Mouse (Mus musculus): ENCODE results near the gene Dscaml1. TPM values are rescaled to one million over a fixed set of nuclear protein-coding genes. Genes with fewer than 3 reads are reported as not detected.

Dscaml1 gene
- total and polyA plus RNA-seq, 3 experiments, result not detected

Other genes with a start within 250 kb of the Dscaml1 start
- not detected in 2 replicates for gene BC049352, start 244.6 kb upstream of the Dscaml1 start, total RNA-seq (2012; rRNA removed)
- gene BC049352, start 244.6 kb upstream of the Dscaml1 start, polyA plus RNA-seq (2012; ENCODE audit: insufficient read depth in 1 of 2, insufficient read length in 2 of 2, low read depth in 1 of 2, low replicate concordance in 2 of 2, missing spikeins in 1 of 2), result not detected
- gene Tmprss4, start 222.5 kb upstream of the Dscaml1 start, total RNA-seq (2012; rRNA removed), result not detected in 2 replicates
- not detected for gene Tmprss4, start 222.5 kb upstream of the Dscaml1 start, polyA plus RNA-seq (2012; ENCODE audit: insufficient read depth in 1 of 2, insufficient read length in 2 of 2, low read depth in 1 of 2, low replicate concordance in 2 of 2, missing spikeins in 1 of 2)
- not detected in 2 replicates for gene Il10ra, start 157.5 kb upstream of the Dscaml1 start, total RNA-seq (2012; rRNA removed)
- gene Il10ra, start 157.5 kb upstream of the Dscaml1 start, polyA plus RNA-seq (2012; ENCODE audit: insufficient read depth in 1 of 2, insufficient read length in 2 of 2, low read depth in 1 of 2, low replicate concordance in 2 of 2, missing spikeins in 1 of 2), result not detected
- gene Tmprss13, start 107.5 kb upstream of the Dscaml1 start, total RNA-seq (2012; rRNA removed), result not detected in 2 replicates
- gene Tmprss13, start 107.5 kb upstream of the Dscaml1 start, polyA plus RNA-seq (2012; ENCODE audit: insufficient read depth in 1 of 2, insufficient read length in 2 of 2, low read depth in 1 of 2, low replicate concordance in 2 of 2, missing spikeins in 1 of 2), result not detected
- gene Fxyd6, start 56.4 kb upstream of the Dscaml1 start, total RNA-seq (2012; rRNA removed), result not detected in 2 replicates
- not detected for gene Fxyd6, start 56.4 kb upstream of the Dscaml1 start, polyA plus RNA-seq (2012; ENCODE audit: insufficient read depth in 1 of 2, insufficient read length in 2 of 2, low read depth in 1 of 2, low replicate concordance in 2 of 2, missing spikeins in 1 of 2)
- not detected in 2 replicates for gene Fxyd2, start 27.0 kb upstream of the Dscaml1 start, total RNA-seq (2012; rRNA removed)
- not detected for gene Fxyd2, start 27.0 kb upstream of the Dscaml1 start, polyA plus RNA-seq (2012; ENCODE audit: insufficient read depth in 1 of 2, insufficient read length in 2 of 2, low read depth in 1 of 2, low replicate concordance in 2 of 2, missing spikeins in 1 of 2)